Mouse (Mus musculus) left cerebral cortex, postnatal 25 days (tissue): ENCODE results near the gene Arhgap27. TPM values are rescaled to one million over a fixed set of nuclear protein-coding genes. Genes with fewer than 3 reads are reported as not detected.
A peak's percentile ranks its signal among the peaks of the same experiment; 100 is the strongest.

ENCODE experiments used
- DNase-seq, 2 experiments: peaks; one replicate each; pipeline ENCODE4 v3.0.0; 2022; ENCODE audit warnings: low spot score in 2 of 2, mixed read lengths in 1 of 2
- intact Hi-C: fragments of 180-260 bp; cut with DNase I; formaldehyde crosslinking; loops from one replicate; pipeline ENCODE4 v1.15.1; 2025
- total RNA-seq, 2 experiments: library from RNA; stranded (reverse); gene quantifications; 2 replicates each; pipeline ENCODE4 v1.2.3; 2021

The Arhgap27 gene
- total RNA-seq, 2 experiments from 2014 or later = 7.9 to 12.4 TPM

- DNase-seq = no peak
- intact Hi-C loops = no loop called here
Measured at GRCm38 (mm10) chr11:103386827-103387226, 23.3 kb upstream of the Arhgap27 start.

- intact Hi-C loops = no loop called here
- DNase-seq = peak in 1 of 2 experiments; percentile 78
Measured at GRCm38 (mm10) chr11:103381956-103382613, 18.6 kb upstream of the Arhgap27 start.

DNA sequence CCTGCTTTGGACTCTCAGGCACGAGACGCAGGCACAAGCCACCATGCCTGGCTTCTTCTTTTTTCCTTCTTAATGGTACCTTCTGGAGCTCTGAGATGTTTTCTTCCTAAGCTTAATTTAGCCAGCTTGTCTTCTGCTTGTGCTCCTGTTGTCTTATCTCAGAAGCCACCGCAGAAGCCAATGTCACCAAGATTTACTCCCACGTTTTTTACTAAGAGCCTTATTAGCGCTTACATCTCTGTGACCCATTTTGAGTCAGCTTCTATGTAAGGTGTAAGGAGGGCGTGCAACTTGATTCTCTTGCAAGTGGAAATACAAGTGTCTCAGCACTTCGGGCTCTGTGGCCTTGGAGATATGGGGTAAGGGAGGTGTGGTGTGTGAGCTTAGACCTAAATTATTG lies 18.0 kb upstream of the Arhgap27 start:
- DNase-seq = no peak

DNA sequence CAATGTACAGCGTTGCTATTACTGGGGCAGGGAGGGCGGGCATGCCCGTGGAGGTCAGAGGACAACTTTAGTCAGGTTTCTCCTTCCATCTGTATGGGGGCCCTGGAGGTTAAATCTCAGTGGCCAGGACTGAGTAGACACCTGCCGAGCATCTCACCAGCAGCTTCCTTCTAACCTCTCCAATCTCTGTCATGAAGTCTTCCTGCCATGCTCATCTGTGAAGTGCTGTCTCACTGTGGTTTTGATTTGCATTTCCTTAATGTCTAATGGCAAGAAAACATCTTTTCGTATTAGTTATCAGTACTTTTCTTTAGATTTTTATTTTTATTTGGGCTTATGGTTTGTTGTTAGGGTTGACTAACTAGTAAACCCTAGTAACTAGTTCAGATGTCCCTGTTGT lies 17.0 kb upstream of the Arhgap27 start:
- no peak for DNase-seq
- intact Hi-C loops = no loop called here

More for the DNA sequence above, 18.0 kb upstream of the Arhgap27 start:
- intact Hi-C loops = no loop called here

DNA sequence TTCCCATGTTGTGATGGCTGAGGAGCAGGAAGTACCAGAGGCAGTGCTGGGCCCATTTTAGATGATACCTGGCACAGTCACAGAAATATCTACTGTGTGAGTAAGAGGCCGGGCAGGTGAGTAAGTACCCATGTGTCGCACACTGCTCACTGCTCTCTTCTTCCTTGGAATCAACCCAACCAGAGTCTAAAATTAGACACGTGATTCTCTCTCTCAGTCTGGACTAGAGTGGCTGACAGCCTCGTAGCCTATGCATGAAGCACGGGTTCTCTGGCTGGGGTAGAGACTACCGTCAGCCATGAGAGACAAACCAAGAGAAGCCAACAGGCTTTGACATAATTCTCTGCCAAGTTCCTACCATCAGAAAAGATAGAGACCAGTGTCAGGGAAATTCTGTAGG lies 14.8 kb upstream of the Arhgap27 start:
- intact Hi-C loops = no loop called here
- no peak for DNase-seq

- DNase-seq = no peak
- intact Hi-C loops = no loop called here
Measured at GRCm38 (mm10) chr11:103375772-103376171, 12.3 kb upstream of the Arhgap27 start.

DNA sequence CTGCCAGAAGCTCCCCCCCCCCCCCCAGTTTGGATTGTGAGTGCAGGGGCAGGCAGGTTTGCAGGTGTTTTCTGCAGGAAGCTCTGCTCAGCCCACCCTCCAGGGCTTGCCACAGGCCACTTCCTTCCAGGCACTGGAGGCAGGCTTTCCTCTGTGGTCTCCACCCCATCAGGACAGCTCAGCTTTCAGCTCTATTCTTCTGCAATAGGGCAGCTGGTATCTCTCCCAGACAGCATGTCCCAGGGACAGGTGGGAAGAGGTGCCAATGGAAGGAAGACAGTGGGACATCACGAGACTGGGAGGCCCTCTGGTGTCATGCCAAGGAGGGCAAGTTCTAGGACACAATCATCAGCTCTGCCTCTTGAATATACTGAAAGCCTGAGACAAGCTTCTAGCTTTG lies 11.8 kb upstream of the Arhgap27 start:
- intact Hi-C loops = no loop called here

GRCm38 (mm10) chr11:103373922-103374321 lies 10.4 kb upstream of the Arhgap27 start:
- intact Hi-C loops = no loop called here
- DNase-seq = no peak

More for the DNA sequence above, 11.8 kb upstream of the Arhgap27 start:
- DNase-seq = no peak

- no peak for DNase-seq
- intact Hi-C loops = no loop called here
Measured at GRCm38 (mm10) chr11:103372561-103372960, 9.1 kb upstream of the Arhgap27 start.

GRCm38 (mm10) chr11:103372068-103372467 lies 8.6 kb upstream of the Arhgap27 start:
- DNase-seq = peak; percentile 39 to 54
- intact Hi-C loops = no loop called here

DNA sequence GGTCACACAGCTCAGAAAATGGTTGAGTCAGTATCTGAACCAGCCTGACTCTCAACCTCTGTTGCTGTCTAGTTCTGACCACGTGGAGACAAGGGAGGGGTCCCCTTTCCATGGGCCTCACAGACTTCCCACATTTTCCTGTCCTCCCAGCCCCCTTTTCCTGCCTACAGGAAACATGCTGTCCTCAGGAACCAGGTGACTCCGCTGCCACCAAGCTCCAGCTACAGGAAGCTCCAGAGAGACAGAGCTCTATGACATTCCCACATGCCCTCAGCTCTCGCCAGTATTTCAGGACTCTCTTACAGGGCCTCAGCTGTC lies 7.7 kb upstream of the Arhgap27 start:
- intact Hi-C loops = no loop called here
- DNase-seq = no peak

DNA sequence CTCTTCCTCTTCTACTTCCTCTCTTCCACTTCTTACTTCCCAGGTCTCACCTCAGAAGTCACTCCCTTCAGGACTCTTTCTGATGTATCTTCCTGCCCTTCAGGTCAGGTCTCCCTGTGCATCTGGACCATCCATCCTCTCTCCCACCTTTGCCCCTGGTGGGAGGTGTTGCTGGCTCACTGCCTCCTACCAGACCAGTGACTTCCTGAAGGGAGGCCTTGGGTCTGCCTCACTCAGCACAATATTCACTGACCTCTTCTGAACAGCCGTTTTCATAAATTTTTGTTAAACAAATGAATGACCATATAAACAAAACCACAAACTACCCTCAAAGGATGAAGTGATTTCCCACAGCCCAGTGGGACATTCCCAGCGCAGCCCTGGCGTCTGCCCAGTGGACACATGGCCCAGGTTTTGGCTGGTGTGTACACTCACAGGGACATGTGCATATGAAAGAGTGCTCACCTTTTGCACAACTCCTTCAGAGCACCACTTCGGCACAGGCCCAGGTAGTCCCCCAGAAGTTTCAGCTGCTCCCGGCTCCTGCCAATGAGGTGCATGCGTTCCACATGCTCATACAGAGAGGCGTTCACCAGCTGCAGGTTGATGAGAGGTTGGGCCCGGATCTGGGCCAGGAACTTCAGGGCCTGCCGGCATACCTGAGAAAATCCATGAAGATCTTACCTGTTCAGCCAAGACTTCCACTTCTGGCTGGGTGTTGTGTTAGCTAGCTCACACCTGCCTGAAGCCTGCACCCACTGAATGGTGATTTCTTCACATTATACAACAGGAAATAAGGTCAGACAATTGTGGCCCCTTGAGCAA lies 7.1 kb upstream of the Arhgap27 start:
- no peak for DNase-seq
- intact Hi-C loops = no loop called here

- intact Hi-C loops = no loop called here
- no peak for DNase-seq
Measured at GRCm38 (mm10) chr11:103365530-103365929, 2.0 kb upstream of the Arhgap27 start.

GRCm38 (mm10) chr11:103365022-103365421 lies 1.5 kb upstream of the Arhgap27 start:
- intact Hi-C loops = no loop called here
- DNase-seq = peak; percentile 42 to 67

- intact Hi-C loops = loop anchor here (5.0 kb wide), 1 partner anchor 38 kb away; no protein-coding TSS in a partner anchor
- DNase-seq = peak in 1 of 2 experiments; percentile 38
Measured at GRCm38 (mm10) chr11:103364335-103364734, 843 bp upstream of the Arhgap27 start.

- no peak for DNase-seq
- intact Hi-C loops = loop anchor here (5.0 kb wide), 1 partner anchor 40 kb away; no protein-coding TSS in a partner anchor
Measured at GRCm38 (mm10) chr11:103362521-103363181, 841 bp downstream of the Arhgap27 start.

GRCm38 (mm10) chr11:103362054-103362432 lies 1.4 kb downstream of the Arhgap27 start:
- intact Hi-C loops = loop anchor here (5.0 kb wide), 1 partner anchor 40 kb away; no protein-coding TSS in a partner anchor
- no peak for DNase-seq

GRCm38 (mm10) chr11:103361396-103362053 lies 2.0 kb downstream of the Arhgap27 start:
- intact Hi-C loops = loop anchor here (2.0 to 5.0 kb wide), 2 partner anchors 29 to 41 kb away; no protein-coding TSS in a partner anchor
- no peak for DNase-seq

GRCm38 (mm10) chr11:103360661-103361081 lies 2.8 kb downstream of the Arhgap27 start:
- intact Hi-C loops = loop anchor here (2.0 to 5.0 kb wide), 2 partner anchors 28 to 42 kb away; no protein-coding TSS in a partner anchor
- DNase-seq = no peak
